Mouse (Mus musculus): ENCODE measurements at regions not wholly inside any gene's neighbourhood (a gene's known extent, or its start where the extent isn't known, plus 50 kb on each side); places are given as distances from the start of the nearest gene placed in this dataset.

DNA sequence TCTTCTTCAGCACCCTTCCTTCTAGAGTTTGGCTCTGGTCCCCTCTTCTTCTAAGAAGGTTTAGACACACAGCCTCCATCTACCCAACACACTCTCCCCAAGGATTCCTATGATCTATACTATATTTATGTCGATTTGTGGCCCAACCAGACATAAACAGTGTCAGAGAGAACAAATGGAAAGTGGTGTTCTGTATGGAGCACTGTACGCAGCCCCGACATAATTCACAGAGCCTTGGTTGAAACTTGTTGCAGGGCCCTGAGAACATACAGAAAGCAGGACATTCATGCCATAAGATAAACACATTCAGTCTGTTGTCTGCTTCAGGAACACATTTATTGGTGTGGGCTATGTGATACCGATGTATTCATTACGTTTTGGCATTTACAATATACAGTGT, 463.7 kb upstream of the Pou3f3 start:
- in situ Hi-C loops (cut with MboI, MseI), result no loop called here

DNA sequence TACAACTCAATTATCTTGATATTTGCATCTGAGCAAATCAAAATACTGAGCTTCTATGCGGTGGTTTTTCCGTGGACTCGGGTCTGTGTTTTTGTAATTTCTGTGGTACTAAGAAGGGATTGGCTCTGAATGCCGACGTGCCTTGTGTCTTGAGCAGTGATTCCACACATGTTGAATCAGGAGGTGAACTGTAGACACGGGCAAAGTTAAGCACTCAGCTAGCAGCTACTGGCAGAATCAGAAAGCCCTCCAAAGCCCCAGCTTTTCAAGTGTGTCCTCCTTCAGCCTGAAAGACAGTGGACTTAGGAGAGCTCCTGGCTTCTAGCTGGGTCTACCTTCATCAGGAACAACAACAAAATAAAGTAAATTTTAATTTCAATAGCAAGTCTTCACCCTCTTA, 462.9 kb upstream of the Pou3f3 start:
- in situ Hi-C loops (cut with MboI, MseI), result no loop called here

DNA sequence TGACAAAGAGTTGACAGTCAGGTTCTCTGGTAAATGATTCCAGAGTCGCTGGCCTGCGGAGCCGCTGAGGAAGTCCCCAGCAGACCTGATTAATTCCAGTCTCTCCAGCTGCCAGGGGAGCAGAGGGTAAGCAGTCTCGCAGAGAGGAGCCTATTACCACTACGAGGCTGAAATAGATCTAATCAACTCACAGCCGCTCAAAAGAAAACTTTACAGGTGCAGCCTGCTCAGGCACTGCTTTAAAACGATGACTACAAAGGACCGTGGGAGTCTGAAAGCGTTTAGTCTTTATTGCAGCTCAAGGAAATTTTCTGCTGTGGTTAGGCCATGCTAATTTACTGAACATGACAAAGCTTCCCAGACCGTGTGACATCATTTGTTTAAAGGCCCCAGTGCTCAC, 462.3 kb upstream of the Pou3f3 start:
- in situ Hi-C loops (cut with MboI, MseI), result no loop called here

DNA sequence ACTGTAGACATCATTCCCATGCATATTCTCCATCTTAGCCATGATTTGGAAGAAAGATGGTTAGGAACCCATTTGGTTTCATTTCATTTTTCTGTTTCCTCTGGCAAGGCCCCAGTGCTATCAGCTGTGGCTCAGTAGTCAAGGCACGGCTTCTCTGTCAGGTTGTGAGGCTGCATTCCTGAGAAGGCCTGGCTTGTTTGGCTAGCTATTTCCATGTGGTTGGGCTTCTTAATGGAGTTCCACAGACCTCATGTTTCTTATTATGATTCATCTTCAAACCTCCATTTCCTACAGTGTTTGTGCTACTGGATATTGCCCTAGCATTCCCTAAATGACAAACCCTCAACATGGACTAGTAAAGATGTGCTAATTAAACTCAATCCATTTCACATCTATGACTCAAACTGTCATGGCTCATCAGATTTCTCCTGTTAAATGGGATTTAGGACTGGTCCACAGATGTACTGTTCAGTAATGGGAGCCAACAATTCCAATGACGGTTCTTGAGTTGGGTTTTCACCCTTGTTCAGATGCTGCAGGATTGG, 459.0 kb upstream of the Pou3f3 start:
- in situ Hi-C loops (cut with MboI, MseI), result no loop called here

GRCm38 (mm10) chr1:42238408-42238807, 457.2 kb upstream of the Pou3f3 start:
- in situ Hi-C loops (cut with MboI, MseI), result no loop called here

GRCm38 (mm10) chr1:42241172-42241571, 454.4 kb upstream of the Pou3f3 start:
- in situ Hi-C loops (cut with MboI, MseI), result no loop called here

- in situ Hi-C loops (cut with MboI, MseI), result no loop called here
Observed at GRCm38 (mm10) chr1:42241601-42242220, 453.9 kb upstream of the Pou3f3 start.

DNA sequence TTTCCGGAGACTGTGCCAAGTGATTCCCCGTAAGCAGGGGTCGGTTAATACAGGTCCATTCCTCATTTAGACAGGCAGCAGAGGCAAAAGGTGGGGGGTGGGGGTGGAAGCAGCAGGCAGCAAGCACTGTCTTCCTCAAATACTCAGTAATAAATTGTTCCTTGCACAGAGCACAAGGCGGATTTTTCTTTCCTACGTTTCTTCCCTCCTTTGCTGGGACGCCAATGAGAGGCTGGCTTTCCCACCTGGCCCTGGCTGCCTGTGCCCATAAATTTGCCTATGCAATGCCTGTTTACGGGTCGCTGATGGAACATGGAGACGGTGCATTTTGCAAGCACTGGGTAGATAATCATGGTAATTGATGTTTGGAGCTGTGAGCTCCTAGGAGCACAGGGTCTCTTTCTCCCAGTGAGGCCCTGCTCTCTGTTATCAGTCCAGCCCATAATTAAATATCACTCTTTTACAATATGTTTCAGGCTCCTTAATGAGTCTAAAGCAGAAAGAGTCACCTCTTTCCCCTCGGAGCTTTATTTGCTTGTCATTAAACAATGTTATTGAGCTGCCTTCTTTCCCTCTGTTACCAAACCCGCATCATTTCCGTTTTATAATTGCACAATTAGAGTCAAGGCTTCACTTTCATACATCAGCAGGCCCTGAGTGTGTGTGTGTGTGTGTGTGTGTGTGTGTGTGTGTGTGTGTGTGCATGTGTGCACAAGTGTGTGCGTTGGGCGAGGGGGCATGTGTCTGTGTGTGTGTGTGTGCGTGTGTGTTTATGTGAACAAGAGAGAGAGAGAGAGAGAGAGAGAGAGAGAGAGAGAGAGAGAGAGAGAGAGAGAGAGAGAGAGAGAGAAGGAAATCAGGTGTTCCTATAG, 452.7 kb upstream of the Pou3f3 start:
- in situ Hi-C loops (cut with MboI, MseI), result no loop called here

DNA sequence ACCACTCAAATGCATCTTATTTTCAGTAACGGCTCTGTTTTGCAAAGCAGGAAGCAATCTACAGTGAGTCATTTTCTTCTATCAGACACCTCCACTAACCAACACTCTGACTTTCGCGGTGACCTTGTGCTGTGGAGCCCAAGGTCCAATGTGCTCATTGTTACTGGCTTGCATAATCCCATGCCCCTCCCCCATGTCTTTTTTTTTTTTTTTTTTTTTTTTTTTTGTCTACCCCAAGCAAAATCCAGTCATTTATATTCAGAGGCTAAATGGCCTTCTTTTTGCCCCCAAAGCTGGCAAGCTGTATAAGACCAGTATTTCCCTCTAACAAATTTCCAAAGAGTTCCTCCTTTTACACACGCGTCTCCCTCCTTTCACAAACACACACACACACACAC, 452.1 kb upstream of the Pou3f3 start:
- in situ Hi-C loops (cut with MboI, MseI), result no loop called here

GRCm38 (mm10) chr1:42243878-42244277, 451.7 kb upstream of the Pou3f3 start:
- in situ Hi-C loops (cut with MboI, MseI), result no loop called here

DNA sequence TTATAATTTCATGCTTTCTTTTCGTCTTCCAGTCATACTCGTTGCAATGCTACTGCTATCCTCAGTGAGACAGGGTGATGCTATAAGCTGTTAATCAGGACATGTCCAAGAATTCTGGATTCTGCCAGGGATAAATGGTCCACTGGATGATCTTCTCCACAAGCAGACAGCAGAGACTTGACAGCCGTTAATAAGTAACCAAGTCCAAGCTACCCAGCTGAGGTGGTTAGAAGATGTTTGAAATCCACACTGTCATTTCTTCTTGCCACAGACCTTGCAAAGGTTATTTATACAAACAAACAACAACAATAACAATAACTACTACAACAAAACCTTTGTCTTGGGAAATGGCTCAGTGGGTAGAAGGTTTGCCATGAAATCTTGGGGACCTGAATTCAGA, 443.2 kb upstream of the Pou3f3 start:
- in situ Hi-C loops (cut with MboI, MseI), result loop anchor here (10.0 kb wide), 1 partner anchor 292 kb away; no protein-coding TSS in a partner anchor

DNA sequence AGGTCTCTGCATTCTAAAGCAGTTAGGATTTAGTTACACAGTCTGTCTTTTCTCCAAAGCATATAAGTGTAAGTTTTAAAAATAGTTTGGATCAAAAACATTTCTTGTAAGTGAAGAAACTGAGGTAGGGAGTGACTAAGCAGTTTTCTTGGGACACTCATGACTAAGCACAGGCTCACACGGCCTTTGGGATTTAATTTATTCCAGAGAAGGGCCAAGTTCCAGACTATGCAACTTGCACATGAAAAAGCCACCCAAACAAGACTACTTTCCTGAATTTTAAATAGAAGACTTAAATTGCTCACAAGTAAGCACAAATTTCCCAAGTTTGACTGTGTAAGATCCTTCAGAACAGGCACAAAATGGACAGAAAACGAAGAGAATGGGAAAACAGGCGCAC, 441.8 kb upstream of the Pou3f3 start:
- in situ Hi-C loops (cut with MboI, MseI), result loop anchor here (10.0 kb wide), 1 partner anchor 291 kb away; no protein-coding TSS in a partner anchor

DNA sequence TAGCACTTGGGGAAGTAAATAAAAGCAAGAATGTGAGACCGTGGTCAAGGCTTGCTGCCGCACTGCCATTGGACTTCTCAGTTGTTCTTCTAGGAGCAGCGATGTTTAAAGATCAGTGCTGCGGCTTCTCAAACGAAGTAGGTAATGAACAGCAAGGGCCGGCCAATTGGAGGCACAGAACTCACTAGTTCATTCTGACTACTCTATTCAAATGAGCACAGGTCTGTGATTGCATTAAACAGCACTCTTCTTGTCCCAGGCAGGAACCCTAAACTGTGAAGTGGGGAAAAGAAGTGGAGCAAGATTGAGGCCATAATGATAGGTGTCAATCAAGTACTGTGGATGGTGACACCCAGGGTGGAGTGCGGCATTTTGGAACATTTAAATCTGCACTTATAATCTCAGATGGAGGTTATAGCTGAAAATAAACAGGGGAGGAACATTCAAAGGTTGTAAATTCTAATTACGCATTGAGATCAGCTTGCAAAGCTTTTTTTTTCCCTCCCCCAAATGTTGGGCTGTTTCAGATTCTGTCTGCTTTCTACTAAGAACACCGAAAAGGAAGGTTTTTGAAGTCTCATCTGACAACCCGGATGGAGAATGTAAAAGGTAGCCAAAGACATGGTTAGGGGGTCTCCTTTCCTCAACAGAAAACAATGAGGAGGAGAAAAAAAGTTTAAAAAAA, 438.5 kb upstream of the Pou3f3 start:
- in situ Hi-C loops (cut with MboI, MseI), result loop anchor here (10.0 kb wide), 1 partner anchor 288 kb away; no protein-coding TSS in a partner anchor

GRCm38 (mm10) chr1:42257801-42258593, 437.6 kb upstream of the Pou3f3 start:
- in situ Hi-C loops (cut with MboI, MseI), result loop anchor here (10.0 kb wide), 1 partner anchor 287 kb away; no protein-coding TSS in a partner anchor

GRCm38 (mm10) chr1:42258594-42258910, 437.0 kb upstream of the Pou3f3 start:
- in situ Hi-C loops (cut with MboI, MseI), result loop anchor here (10.0 kb wide), 1 partner anchor 286 kb away; no protein-coding TSS in a partner anchor

DNA sequence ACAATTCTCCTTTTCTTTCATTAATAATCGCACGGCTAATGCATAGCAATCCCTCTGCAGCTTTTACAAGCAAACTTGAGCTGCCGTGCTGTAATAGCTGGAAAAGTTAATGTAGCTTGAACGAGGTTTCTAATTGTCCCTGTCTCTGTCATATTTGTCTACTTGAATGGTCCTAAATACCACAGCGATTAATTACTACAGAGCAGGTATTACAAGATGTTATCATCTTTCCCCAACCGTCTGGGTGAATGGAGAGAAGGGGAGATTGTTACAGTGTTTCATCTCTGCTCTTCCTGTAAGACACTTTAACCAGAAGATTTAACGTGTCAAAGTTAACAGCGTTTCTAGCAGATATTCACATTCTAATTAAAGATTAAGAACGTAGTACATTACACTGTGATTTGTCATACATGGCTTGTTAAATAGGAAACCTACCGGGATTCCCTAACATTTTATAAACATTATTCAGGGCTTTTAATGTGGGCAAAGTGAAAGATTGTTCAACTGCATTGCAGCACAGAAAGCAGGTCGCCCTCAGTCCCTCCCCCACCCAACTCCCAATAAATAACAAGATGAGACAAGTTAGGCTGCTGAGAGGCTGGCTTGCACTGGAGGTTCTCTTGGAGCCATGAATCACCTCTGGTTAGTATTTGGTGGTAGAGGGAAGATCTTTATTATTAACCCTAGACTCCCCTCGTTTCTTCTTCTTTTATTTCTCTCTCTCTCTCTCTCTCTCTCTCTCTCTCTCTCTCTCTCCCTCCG, 436.2 kb upstream of the Pou3f3 start:
- in situ Hi-C loops (cut with MboI, MseI), result loop anchor here (10.0 kb wide), 1 partner anchor 285 kb away; no protein-coding TSS in a partner anchor

GRCm38 (mm10) chr1:42260033-42260925, 435.3 kb upstream of the Pou3f3 start:
- in situ Hi-C loops (cut with MboI, MseI), result no loop called here

- in situ Hi-C loops (cut with MboI, MseI), result no loop called here
Observed at GRCm38 (mm10) chr1:42261031-42261430, 434.5 kb upstream of the Pou3f3 start.

- in situ Hi-C loops (cut with MboI, MseI), result no loop called here
Observed at GRCm38 (mm10) chr1:42261800-42262199, 433.8 kb upstream of the Pou3f3 start.
